Mouse (Mus musculus) hematopoietic stem cell, adult 5-6 weeks (primary cell): ENCODE results near the gene Itm2c. TPM values are rescaled to one million over a fixed set of nuclear protein-coding genes. Genes with fewer than 3 reads are reported as not detected.

ENCODE experiments used
- ATAC-seq, 2 experiments: fragments of 125-278 bp in 1 of 2; replicated peaks in 1 of 2; 2 replicates each; pipeline ENCODE4 v1.8.0; 2016 to 2017; ENCODE audit warnings: inconsistent platforms in 2 of 2, mild to moderate bottlenecking in 2 of 2, moderate number of reproducible peaks in 2 of 2, low read depth in 1 of 2, moderate TSS enrichment in 1 of 2; ENCODE audit not compliant: low FRiP score in 2 of 2, poor library complexity in 2 of 2, severe bottlenecking in 2 of 2, insufficient read depth in 1 of 2, low TSS enrichment in 1 of 2
- total RNA-seq: library from RNA; stranded (forward); fragments of 172-1452, 232-1000 nt; gene quantifications from 2 replicates; pipeline ENCODE4 v1.2.3, GENCODE M21; 2017

The Itm2c gene
- total RNA-seq, 1 experiment from 2014 or later, result 48.4 TPM

GRCm38 (mm10) chr1:85896781-85897700 is 3.0 kb downstream of the Itm2c start:
- ATAC-seq, result 0 out of 4 replicates have a peak, but pooled peaks of 1 of the 2 experiments have one; percentile 7

DNA sequence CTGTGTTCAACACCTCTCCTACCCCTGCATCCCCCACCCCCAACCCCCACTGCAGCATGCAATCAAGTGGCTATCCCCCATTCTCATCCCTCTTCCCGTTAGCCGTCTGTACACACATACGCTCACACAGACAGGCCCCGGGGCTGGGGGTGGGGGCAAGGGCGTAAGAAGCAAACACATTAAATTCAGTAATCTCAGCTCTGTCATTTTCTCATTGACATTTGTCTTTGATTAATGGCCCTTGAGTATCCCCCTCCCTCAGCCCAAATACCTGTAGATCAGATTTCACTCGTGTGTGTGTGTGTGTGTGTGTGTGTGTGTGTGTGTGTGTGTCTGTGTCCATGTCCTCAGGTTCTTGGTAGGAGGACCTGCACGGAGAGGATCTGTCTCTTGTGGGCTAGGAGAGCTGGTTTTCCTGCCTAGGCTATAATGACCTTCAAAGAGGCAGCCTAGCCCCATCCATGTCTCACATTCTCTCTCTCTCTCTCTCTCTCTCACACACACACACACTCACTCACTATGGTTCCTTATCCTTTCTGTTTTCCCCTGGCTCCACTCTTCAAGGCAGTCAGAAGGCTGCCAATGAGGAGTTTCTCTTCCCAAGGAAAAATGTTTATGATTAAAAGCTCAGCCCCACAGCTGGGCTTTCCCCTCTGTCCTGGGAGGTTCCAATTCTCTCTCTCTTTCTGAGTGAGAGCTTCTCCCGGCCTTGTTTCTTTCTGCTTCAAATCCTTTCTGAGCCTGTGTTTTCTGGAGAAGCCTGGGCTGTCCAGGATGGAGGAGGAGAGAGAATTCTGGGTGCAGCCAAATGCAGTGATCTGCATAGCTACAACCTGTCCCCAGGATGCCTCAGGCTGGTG is 4.0 kb downstream of the Itm2c start:
- no peak for ATAC-seq

DNA sequence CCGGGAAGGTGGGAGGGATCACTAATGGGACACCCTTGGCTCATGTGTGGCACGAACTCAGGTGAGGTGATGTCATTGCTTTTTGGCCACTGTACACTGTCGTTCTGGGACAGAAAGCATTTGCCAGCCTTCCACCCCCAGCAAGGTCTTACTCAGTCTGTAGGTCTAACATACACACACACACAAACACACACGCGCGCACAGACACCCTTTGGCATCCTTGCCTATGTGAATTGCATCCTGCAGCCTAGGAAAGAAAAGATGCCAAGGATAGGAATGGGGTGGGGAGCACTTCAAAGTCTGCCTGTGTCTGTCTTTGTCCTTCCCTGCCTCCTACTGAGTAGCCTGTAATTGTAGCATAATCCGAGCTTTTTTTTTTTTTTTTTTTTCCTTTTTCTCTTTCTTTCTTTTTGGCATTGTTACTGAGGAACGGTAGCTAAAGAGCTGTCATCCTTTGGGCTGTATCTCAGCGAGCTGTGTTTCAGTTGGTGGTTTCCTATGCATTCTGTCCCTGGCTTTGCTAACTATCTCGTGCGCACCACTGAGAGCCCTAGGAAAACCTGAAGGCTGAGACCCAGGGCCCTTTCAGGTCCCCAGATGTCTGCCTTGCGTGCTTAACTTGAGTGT is 4.8 kb downstream of the Itm2c start:
- ATAC-seq, result no peak

GRCm38 (mm10) chr1:85899388-85899761 is 5.3 kb downstream of the Itm2c start:
- ATAC-seq, result no peak

- ATAC-seq, result no peak
Observed at GRCm38 (mm10) chr1:85900521-85901333, 6.6 kb downstream of the Itm2c start.

DNA sequence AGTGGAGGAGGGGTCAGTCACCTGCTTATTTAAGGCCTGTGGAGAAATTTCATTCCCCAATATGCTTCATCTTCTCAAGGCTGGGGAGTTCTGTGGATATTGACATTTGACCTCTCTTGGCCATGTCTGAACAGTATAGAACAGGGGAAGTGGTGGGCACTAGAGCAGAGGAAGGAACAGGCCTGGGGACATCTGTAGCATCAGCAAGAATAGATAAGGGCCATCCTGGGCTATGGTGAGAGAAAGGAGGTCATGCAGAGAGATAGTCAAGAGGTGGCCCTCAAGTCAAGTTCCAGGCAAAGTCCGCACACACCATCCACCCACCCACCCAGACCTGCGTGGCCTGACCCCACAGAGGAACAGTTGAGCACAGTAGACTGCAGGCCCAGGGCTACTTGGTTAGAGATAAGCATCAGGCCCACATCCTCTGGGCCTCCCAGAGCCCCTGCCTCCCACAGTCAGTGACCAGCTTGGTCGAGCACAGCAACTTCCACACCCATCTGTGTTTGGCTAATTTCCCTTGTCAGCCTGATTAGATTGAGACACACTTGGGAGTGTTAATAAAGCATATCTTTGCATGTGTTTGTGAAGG is 7.5 kb downstream of the Itm2c start:
- ATAC-seq, result 0 out of 4 replicates have a peak, but pooled peaks of 1 of the 2 experiments have one; percentile 14

DNA sequence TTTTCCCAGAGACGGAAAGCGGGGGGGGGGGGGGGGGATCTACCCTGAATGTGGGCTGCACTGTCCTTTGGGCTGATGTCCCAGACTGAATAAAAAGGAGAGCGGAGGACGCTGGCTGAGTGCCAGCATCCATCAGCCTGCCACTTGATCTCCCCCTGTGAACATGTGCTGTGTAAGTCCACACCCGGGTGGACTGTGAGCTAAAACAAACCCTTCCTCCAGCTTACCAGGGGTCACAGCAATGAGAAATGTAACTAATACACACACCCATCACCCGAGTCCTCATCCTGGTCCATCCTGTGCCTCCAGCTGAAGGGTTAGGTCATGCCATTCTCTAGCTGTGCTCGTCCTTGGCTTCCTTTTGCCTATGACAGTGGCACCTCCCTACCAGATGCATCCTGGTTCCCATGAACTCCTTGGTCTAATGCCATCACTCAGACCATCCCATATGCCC is 8.1 kb downstream of the Itm2c start:
- ATAC-seq, result no peak

DNA sequence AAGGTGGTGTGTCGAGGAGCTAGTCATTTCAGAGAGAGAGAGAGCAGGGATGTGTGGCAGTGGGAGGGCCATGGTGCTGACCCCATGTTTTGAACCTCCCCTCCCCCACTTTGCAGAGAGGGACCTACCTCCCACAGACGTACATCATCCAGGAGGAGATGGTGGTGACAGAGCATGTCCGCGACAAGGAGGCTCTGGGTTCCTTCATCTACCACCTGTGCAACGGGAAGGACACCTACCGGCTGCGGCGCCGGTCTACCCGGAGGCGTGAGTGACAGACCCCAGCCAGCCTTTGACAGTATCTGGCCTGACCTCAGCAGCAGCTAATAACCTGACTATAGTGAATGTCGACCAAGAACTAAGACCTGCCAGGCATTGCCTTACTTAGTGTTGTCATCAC is 12.8 kb downstream of the Itm2c start:
- ATAC-seq, result no peak

GRCm38 (mm10) chr1:85908754-85909590 is 14.9 kb downstream of the Itm2c start:
- no peak for ATAC-seq

DNA sequence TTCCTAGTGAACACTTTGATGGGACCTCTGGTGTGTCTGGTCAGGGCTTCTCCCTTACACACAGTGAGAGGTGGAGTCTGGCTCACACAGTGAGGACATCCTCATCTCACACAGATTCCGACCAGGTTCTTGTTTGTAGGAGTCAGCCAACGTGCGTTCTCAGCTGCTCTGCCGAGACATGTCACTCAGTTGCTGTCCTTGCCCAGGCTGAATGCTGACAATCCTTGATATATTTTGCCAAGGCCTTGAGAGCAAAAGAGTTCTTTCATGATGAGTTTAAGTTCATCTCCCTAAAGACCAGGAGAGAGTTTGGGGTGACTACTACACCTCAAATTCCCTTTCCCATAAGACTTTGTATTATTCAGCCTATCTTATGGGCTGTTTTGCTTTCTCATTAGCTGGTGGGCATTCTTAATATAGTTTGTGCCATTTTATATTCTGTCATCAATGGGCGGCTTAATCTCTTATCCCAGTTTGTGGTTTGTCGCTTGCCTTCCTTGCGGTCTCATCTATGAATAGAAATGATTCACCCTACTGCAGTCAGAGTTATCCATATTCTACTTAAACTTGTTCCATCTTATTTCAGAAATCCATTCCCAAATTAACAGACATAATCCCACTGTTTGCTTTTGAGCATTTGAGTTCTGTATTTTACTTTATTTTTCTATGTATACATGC is 19.1 kb downstream of the Itm2c start:
- ATAC-seq, result no peak

DNA sequence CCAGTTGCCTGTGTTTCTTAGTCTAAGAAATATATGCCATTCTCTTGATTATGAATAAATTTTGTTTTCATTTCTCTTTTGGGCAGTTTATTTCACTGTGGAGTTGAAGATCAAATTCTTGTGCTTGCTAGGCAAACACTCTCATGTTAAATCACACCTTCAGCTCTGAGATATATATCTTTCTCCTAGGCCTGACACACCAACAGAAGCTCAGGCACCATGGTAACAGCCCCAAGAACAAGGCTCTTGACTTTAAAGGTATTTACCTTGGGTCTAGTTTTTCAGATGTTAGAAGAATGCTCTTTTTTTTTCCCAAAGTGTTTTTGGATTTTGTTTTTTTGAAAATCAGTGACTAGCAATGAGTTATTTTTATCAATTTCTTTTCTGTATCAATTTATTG is 21.8 kb downstream of the Itm2c start:
- ATAC-seq, result no peak

GRCm38 (mm10) chr1:85916830-85917450 is 22.9 kb downstream of the Itm2c start:
- no peak for ATAC-seq

DNA sequence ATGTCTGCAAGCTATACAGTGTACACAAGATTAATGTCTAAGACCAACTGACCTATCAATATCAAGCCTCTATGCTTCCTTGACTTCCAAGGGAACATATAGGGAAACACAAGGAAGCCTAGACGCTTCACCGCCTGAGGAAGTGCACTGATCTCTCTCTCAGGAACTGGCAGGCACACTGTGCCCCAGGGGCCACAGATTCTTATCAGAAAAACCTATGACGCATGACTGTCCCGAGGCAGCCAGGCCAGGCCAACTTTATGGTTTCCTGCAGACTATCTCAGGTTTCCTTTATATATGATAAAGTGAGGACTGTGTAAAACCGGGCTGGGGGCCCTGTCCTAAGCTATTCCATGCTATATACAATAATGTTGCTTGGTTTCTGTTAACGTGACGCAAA is 25.5 kb downstream of the Itm2c start:
- ATAC-seq, result peak; percentile 80 to 86

GRCm38 (mm10) chr1:85921725-85922124 is 27.6 kb downstream of the Itm2c start:
- no peak for ATAC-seq
